Mouse (Mus musculus): ENCODE results near the gene Tmprss7. TPM values are rescaled to one million over a fixed set of nuclear protein-coding genes. Genes with fewer than 3 reads are reported as not detected.
A peak's percentile ranks its signal among the peaks of the same experiment; 100 is the strongest.

Tmprss7 gene
- total RNA-seq, 4 experiments from 2014 or later = 1.3 to 2.5 (median 1.6) TPM

DNA sequence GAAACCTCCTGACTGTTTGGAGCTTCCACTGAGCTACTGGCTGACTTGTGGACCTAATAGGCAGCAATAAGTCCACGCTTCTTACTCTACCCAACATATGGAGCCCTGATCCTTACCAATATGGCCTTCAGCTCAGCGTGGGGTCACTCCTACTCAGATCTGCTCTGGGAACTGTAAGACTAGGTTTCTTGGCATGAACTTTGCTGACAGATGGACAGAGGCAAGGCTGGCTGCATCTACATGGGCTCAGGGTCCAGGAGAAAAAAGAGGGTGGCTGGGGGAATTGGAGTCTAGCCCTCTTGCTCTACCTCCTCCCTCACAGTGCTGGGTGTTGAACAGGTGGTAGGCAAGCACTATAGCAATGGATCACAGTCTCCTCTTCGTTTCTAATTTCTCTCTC, 6.6 kb downstream of the Tmprss7 start:
- no peak for DNase-seq (ENCODE audit: low spot score in 2 of 2)

DNA sequence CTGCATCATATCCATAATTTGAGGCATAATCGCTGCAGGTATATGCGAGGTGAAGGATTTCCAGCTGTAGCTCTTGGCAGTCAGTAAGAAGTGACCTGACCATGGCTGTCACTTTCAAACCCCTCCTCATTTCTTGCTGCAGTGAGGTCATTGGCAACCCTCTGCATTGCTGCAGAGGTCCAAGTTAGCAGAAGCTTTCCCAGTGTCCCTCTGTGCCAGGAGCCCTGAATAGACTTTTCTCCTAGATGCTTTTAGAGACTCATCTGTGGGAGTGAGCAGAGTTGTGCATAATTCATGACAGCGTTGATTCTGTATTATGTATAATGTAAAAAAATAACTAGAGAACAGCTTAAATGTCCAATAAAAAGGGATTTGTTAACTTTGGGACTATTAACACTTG, 8.2 kb downstream of the Tmprss7 start:
- peak in 1 of 2 experiments; percentile 17 for DNase-seq (ENCODE audit: low spot score in 2 of 2)

DNA sequence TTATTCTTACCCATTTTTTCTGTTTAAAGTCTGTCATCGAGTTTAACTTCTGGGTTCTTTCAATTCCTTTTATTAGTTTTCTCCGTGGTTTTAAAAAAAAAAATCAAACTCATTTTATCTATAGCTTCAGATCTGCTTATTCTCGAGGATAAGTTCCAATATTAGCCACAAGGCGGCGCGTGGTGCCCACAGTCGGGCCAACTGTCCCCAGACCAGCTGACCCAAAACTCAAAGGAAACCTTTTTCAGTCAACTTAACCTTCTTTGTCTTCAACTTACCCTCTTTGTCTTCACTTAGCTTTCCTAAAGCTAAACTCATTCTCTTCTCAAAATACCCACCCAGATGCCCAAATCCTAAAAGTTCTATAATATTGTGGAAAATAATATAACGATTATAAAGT, 8.6 kb downstream of the Tmprss7 start:
- peak; percentile 25 to 72 for DNase-seq (ENCODE audit: low spot score in 2 of 2)

DNA sequence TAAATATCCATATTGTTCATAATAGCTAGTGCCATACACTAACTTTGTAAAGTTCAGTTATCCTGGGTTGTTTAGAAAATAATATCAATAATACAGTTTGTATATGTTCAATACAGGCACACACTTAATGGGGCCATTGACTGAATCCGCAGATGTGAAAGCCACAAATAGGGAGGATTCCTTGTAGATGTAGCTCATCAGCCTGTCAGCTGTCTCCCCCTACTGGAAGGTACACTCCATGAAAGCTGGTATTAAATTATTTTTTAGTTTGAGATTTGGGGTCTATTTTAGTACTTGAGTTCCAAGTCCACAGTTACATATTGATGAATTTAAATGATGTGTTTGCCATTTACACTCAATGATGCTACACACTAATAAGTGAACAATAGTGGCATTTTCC, 17.0 kb downstream of the Tmprss7 start:
- no peak for DNase-seq (ENCODE audit: low spot score in 2 of 2)

DNA sequence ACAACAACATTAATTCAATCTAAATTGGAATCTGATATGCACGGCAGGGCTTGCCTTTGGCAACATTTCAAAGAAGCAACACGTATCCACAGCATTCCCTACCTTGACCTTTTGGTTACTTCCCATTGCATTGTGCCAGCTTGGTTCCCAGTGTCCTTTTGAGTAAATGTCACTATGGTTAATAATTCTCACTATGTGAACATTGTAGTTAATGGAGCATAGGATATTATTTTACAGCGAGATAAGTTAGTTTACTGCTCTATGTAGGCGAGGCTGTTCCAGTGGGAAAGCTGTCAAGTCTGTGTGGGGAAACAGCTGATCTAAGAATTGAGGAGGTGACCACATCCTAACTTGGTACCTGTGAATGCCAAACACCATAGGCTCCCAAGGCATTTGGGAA, 23.5 kb downstream of the Tmprss7 start:
- no peak for DNase-seq (ENCODE audit: low spot score in 2 of 2)

DNA sequence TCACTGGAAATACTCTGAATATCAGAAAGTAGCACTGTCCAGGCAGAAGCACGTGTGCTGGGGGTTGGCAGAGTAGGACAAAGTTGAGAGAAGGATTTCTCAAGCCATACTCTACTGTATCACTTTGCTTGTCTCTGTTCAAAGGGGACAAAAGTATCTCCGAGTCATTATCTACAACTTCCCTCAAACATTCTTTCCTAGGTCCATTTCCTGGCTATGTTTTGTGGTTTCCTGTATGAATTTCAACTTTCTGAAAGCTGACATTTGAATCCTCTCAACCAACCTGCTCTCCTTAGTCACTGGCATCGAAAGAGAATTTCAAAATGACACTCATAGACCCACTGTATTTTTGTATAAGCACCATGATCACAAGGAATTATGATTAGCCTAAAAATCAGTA, 25.3 kb downstream of the Tmprss7 start:
- no peak for DNase-seq (ENCODE audit: low spot score in 2 of 2)

DNA sequence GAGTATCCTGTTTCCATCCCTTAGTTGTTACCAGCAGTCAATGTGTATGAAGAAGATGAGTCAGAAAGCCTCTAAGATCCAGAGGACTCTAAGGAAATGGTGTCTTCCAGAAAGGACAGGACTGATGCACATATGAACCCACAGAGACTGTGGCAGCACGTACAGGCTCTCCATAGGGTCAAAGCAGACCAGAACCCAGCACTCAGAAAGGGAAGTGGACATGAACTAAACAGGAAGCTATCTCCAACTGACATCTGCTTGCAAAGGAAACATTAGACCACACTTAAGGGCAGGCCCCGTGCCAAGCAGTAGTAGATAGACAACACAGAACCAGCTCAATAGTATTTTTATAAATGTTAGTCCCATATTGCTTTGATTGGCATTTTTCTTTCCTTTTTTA, 27.3 kb downstream of the Tmprss7 start:
- DNase-seq (ENCODE audit: low spot score in 2 of 2) = no peak

DNA sequence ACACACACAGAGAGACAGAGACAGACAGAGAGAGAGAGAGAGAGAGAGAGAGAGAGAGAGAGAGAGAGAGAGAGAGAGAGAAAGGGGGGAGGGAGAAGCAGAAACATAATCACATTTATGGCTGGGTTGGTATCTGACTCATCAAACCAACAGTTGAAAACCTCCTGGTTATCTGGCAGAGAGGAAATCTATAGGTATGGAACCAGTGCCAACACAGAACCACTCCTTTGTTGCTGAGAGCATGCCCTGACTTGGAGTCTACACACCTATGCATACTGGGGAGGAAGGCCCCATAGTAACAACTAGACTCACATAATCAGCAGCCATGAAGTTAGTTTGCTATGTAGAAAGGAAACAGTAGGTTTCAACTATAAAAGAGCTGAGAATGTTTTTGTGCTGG, 31.1 kb downstream of the Tmprss7 start:
- DNase-seq (ENCODE audit: low spot score in 2 of 2) = no peak

DNA sequence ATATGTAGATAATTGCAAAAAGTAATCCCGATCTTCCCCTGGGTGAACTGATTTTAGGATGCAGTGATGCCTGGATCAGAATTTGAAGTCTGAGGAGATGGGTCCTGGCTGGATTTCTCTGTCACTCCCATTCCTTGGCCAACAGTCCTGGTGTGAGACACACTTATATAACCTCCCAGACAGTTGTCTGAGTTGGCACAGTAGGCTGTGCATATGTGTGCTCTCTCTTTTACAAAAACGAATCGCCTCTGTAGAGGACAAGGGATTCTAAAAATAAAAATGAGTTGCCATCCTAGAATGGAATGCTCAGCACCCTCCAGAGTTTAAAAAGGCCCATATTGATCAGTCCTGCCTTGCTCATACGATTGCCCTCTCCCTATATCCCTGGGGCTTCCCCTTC, 33.9 kb downstream of the Tmprss7 start:
- peak in 1 of 2 experiments; percentile 29 for DNase-seq (ENCODE audit: low spot score in 2 of 2)

DNA sequence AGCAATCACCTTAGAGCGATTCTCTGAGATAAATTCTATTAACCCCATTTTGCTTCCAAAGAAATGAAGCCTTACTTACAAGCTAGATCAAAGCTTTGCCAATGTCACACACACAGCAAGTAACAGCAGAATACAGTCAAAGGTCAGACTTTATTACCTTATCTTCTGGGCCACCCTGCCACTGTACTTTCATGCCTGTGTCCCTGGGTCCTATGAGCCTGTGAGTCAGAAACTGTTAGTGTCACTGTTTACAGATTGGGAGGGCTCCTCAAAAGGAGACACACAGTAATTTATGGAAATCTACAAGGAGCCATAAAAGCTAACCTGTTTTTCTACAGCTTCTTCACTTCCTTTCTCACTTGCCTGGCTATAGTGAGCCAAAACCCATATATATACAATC, 35.2 kb downstream of the Tmprss7 start:
- no peak for DNase-seq (ENCODE audit: low spot score in 2 of 2)

DNA sequence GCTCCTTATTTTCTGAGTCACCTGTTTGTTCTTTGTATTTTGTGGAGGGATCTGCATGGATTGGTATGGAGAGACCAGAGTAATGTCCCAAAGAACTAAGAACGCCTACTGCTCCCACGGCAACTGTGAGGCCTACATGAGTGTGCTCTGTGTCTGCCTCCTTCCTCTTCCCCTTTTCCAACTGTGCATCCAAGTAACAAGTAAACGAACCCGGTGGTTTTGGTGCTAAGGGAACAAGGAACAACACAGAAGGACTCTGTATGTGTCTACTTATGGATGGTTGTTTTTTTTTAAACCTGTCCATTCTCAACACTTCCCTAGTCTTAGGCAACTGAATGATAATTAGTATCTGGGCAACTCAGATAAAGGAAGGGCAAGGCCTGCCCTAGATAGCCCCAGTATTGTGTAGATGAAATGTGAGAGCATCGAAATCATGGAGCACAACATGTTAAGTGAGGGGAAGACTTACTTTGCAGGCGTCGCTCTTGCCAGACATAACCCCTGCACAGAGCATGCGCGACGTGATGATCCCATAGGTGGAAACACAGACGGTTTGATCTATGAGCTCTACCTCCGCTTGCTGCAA, 35.8 kb downstream of the Tmprss7 start:
- DNase-seq (ENCODE audit: low spot score in 2 of 2) = no peak

DNA sequence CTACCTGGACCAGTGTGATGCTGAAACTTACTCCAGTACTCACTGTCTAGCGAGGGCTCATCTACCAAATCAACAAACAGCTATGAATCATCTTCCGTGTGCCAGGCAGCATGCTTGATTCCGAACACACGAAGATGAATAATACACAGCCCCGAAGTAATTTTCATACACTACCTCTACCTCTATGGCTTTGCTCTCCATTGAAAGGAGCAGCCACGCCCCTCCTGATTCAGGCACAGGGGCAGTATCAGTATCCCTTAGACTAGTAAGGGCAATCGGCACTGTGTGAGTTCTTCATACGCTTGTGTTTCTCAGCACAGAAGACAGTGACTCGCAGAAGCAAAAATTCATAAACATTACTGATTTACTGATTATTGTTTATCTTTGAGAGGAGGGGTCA, 39.0 kb downstream of the Tmprss7 start:
- no peak for DNase-seq (ENCODE audit: low spot score in 2 of 2)

DNA sequence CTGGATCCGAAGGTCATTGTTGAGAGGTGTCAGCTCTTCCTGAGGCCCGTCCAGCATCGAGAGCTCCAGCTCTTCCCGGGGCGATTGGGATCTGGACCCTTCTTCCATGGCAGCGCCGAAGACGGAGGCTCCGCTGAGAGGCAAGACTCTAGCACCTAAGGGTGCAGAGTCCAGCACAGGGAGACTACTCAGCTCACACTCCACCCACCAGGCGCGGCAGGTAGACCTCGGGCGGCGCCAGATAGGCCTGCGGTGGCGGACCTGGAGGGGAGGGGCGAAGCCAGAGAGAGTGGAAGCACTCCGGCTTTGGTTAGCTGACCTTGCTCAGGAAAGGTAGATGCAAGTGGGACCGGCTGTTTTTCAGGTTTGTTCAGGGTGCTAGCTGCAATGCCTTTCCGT, 39.5 kb downstream of the Tmprss7 start, which contains the start of gene BC016579:
Gene BC016579, minus strand, starts transcription at position 135 of the 399 bp plus-strand sequence.
- DNase-seq (ENCODE audit: low spot score in 2 of 2) = no peak

DNA sequence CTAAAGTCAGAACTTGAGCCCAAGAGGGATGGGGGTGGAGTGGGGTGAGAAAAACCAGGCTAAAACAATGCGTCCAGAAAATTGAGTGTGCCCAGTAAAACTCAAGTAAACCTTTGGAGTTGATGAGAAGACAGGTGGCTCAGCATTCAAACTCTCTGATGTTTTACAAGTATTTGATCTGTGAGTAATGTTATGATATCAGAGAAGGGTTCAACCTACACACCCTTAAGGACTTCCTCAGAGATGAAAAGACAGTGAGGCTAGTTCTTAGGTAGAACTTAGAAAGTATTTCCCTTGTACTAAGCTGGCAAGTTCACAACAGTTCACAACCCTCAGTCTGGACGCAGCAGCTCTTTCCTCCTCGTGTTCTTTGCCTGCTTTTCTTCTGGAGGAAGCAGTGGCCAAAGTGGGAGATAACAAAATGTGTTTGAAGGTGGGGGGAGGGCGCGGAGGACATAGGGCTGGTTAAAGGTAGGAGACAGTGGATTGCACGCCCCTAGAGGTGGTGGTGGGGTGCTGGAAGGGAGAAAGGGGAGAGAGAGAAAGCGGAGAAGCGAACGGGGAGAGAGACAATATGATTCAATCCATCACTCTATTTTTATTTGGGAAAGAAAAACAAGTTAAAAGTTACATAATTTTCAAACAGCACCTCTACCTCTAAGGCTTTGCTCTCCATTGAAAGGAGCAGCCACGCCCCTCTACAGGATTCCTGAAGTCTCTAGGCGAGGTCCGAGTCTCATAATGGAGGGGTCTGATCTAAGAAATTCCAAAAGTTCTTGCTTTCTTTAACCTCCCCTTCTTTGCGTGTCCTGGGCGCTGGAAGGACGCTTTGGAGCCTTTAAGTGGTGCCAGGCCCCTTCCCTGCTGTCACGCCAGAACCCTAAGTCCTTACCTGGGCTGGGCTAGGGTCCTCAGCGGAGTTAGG, 40.2 kb downstream of the Tmprss7 start:
- DNase-seq (ENCODE audit: low spot score in 2 of 2) = no peak

DNA sequence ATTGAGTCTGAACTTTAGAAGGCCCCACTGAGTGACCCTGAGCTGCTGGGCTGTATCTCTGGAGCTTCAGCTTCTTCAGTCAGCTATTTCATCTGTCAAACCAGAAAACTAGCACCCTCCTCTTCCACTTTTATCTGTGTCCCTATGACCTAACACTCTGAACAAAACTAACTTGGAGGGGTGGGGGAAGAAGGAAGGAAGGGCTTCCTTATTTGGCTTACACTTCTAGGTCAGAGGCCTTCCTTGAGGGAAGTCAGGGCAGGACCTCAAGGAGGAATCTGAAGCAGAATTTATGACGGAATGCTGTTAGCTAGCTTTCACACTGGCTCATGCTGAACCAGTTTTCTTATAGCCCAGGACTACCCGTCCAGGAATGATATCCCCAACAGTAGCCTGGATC, 42.0 kb downstream of the Tmprss7 start:
- DNase-seq (ENCODE audit: low spot score in 2 of 2) = no peak

DNA sequence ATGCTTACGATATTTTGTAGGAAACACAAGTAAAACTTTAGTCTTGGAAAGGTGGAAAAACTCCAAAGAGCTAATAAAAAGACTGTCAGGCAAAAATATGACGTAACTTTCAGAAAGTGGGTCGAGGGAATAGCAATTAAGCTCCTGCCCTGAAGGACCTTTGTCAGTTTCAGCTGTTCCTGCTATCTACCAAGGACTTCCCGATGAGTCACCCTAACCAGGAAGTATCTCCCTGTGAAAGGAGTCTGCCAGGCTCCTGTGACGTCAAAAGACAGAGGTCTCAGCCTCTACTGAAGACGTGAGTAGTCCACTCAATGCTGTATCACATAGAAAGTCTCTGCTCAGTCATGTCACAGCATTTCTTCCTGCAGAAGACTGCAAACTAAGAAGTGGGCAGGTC, 49.1 kb downstream of the Tmprss7 start:
- no peak for DNase-seq (ENCODE audit: low spot score in 2 of 2)

DNA sequence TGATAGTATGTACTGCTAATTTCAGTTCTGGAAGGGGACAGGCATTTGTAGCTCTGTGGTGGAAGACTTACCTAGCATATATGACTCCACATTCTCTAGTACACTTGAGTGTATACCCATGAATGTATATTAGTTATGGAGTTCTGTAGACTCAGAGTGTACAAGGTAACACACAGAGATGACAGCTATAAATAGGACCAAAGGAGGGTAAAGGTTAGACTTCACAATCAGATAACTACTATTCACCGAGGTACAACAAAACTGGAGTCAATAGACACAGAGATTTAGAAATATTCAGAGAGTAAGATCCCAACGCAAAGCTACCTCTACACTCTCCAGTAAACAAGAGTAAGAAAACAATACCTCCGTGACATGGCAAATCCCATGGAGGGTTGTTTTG, 49.5 kb downstream of the Tmprss7 start:
- no peak for DNase-seq (ENCODE audit: low spot score in 2 of 2)

DNA sequence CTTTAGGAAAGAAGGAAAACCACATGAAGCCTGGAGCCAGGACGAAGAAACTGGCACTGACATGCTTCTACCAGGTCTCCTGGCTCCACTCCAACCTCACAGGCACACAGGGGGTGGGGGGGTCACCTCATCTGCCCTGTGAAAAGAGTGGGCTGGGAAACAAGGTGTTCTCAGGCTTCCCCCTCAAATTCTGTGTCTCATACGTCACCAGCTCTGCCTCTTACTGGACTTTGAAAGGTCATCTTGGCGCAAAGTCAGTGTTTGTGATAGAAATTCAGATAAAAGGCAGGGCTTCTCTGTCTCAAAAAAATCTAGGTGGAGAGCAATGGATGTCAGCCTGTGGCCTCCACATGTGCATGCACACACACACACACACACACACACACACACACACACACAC, 52.2 kb downstream of the Tmprss7 start:
- no peak for DNase-seq (ENCODE audit: low spot score in 2 of 2)

DNA sequence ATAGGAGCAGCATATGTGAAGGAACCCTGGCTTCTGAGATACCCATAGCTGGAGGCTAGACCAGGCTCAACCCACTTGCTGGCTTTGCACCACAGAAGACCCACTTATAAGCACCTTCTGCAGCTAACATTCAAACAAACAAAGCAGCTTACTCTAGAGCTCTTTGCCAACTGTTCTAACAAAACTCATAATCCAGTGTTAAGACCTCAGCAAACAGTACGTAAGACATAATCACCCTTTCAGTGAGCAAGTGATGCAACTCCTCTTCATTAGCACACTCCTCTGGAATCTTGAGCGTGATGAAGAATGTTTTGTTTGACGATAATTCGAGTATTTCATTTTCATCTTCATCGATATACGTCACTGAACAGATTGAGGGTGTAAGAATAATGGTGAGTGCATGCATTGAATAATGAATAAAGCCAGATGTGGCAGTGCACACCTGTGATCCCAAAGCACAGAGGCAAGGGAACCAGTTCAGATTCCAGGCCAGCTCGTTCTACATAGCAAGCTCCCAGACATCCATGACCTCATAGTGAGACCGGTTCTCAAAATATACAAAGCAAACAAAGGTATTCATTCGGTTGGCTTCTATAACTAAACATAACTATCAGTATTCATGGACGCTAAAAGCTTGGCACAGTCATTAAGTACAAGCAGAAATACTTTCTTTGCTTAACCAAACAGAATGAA, 53.2 kb downstream of the Tmprss7 start:
- DNase-seq (ENCODE audit: low spot score in 2 of 2) = no peak

DNA sequence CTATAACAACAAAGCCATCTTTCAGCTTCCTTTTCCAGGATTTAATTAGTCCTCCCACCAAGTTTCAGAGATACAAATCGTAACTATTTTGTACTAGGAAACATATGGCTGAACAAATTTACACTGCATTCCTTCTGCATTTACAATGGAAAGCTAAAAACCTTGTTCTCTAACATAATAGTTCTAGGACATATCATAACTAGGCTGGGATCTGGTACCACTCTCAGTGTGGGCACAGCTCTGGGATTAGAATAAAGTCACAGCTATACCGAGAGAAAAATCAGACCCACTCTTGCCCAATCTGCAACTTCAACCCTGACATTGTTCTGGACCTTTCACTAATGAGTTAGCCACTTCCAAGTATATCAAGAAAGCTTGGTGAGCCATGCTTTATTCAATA, 57.6 kb downstream of the Tmprss7 start:
- DNase-seq (ENCODE audit: low spot score in 2 of 2) = no peak

DNA sequence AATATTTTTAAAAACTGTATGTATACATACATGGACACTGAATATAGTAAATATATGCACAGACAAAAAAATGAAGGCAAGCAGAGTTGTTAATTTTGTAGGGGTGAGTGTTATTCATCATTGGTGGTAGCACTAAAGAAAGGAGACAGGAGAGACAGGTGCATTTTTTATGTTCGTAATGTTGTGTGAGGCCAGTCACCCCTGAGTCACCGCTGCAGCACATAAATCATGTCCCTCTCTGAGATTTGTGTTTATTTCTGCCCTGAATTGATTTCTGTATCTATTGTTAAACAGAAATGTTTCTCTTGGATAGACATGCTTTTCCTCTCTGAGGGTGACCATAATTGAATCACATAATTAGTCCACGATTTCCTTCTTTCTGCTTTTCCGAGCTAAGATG, 61.0 kb downstream of the Tmprss7 start:
- DNase-seq (ENCODE audit: low spot score in 2 of 2) = no peak

DNA sequence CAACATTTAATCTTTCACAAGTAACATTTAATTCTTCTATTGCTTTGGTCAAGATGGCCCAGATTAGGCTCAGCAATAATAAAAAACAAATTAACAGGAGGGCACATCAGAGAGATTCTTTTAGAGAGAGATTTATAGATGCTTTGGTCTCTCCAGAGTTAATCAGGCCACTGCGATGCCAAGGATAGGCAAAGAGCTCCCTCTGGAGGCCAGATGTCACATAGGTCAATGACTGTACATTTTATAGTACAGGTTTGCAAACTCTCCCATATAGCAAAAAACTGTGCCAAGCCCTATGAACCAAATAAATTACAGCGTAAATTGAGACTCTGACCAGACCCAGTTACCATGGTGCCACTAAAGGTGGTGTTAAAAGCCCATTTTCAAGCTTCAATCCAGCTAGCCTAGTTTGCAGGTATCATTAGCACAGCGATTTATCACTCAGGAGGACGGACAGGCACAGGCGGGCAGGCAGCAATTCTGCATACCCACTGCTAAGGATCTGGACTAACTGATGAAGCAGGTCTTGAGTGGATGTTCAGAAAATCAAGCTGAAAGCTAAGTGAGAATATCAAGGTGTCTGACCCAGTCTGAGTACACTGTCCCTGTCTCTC, 63.0 kb downstream of the Tmprss7 start:
- peak; percentile 40 to 64 for DNase-seq (ENCODE audit: low spot score in 2 of 2)
